Mouse (Mus musculus): ENCODE measurements around the gene Pomp.

The Pomp gene

DNA sequence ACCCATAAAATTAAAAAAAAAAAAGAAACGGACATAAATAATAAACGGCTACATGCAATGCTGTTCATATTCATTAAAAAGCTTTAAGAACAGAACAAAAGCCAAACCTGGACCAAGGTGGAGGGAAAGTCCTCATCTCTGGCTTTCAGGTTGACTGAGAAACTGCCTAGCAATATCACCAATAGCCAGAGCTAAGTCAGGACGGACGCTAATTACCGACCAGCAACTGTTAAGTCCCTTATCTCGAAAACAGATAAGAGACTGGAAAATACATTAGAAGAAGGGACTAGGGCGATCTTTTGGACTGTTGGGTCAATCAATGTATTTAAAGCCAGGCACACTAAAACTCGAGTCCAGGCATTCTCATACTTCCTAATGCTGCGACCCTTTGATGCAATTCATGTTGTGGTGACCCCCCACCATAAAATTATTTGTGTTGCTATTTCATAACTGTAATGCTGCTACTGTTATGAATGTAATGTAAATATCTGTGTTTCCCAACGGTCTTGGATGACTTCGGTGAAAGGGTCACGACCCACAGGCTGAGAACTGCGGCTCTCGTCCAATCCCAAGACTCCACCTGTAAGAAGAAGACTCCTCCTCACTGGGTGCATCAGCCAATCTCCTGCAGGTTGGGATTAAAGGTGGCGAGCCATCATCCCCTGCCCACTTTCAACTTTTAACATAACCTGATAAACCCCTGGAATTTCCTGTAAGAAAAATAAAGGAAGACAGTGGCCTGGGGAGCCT is 41.9 kb downstream of the Pomp start:
- DNase-seq (ENCODE audit: low spot score) = no peak

DNA sequence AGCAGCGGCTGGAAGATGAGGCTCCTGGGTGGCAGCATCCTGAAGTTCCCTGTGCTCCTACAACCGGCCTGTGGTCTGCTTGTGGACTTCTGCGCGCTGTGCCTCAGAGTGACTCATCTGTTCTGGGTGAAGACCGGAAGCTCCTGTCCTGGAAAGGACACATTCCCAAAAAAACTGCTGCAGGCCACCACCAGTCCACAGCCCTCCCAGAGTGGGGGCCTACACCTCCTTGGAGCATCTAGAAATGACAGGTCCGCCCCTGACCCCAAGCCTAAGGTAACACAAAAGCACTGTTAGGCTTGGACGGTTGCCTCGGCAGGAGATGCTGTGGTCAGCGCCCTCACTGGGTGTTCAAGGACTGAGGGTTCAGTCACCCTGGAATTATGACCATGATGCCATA is 42.9 kb downstream of the Pomp start:
- DNase-seq (ENCODE audit: low spot score) = no peak

DNA sequence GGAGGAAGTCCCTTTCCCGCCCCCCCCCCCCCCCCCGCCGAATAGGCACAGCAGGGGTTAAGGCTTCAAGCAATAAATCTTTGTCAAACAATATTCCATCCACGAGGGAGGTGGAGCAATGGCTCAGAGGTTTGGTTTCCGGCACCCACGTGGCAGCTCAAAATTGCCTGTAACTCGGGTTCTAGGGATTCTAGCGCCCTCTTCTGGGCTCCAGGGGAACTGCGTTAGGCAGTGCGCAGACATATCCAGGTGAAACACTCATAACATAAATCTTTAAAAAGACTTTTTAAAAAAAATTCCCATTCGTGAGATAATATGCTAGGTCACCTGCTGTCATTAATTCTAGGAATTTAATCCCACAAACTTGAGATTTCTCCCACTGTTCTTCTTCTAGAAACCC is 46.9 kb downstream of the Pomp start:
- DNase-seq (ENCODE audit: low spot score) = no peak

DNA sequence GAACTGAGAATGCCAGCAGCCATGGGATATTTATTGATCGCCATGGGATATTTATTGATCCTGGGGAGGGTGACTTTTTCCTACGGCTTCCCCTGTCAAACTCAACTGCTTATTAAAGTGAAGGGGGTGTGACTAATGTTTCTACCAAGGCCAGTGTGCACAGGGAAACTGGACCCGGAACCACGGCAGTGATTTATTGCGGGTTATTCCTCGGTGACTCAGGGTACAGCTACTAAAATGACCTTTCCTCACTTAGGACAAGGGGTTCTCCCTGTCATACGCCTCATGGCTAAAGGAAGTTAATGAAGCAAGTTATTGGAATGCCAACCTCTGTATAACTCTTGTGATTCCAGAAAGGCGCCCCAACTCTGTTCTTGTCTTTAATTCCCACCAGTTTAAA is 47.6 kb downstream of the Pomp start:
- no peak for DNase-seq (ENCODE audit: low spot score)

DNA sequence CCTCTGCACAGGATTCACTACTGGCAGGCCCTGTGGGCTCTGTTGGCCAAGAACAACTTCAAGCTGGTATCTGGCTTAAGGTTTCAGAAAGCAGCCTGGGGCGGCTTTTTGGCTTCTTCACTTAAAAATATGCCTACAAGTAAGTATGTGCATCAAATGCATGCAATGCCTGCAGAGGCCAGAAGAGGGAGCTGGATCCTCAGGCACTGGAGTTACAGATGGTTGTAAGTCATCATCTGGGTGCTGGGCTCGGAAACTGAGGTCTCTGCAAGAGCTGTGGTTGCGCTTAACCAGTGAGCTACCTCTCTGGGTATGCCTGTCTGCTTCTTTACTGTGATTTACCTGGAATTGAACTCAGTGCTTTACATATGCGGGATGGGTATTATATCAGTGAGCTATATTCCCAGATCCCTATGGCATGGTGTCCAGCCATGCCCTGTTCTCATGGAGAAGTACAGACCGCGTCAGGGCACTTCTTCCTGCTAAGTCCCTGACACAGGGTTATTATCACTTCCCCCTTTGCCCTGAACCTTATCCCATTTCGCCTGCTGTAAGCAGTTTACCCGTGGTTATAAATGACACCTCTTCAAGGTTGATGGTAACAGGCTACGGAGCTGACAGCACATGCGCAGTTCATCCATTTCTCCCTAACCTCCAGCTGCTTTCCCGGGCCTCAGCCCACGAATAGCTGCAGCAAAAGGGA is 50.7 kb downstream of the Pomp start:
- no peak for DNase-seq (ENCODE audit: low spot score)

DNA sequence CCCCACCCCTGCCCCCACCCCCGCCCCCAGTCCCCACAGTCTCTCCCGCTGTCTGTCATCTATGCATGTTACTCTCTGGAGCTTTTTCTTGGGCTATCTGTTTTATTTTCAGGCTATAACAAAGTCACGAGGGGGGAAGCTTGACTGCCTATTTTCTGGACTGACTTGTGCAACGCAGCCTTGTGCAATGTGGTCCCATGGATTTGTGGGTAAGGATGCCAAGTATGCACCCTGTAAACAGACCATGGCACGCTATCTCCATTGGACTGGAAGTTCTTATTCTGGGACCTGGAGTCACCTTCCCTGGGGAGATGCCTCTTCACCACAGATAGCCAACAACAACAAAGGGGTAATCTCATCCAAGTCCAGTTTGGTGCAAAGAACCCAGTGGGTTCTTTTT is 51.5 kb downstream of the Pomp start:
- no peak for DNase-seq (ENCODE audit: low spot score)

DNA sequence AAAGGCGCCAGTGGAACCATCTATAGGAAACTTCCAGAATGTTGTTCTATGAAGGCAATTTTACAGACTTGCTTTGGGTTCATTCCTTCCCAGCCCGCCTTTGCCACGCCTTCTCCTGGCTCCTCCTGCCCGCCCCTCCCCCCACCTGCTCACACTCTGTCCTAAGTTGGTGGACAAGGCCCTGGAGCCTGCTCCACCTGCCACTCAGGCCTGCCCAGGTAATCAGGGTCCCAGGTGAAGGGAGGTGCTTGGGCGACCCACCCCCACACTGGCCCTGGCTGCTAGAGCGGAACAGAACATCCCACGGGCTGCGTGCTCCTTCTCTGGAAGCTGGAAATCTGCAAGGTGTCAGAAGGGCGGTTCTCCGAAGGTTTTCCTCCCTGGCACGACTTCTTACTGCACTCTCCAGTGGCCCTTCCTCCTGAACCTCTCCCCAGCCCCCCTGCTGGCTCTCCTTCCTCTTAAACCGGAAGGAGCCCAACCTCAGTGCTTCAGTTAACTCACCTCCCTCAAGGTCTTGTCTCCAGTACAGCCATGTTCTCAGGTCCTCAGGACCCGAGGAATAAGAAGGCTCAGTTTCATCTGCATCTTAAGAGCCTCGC is 53.1 kb downstream of the Pomp start:
- no peak for DNase-seq (ENCODE audit: low spot score)

DNA sequence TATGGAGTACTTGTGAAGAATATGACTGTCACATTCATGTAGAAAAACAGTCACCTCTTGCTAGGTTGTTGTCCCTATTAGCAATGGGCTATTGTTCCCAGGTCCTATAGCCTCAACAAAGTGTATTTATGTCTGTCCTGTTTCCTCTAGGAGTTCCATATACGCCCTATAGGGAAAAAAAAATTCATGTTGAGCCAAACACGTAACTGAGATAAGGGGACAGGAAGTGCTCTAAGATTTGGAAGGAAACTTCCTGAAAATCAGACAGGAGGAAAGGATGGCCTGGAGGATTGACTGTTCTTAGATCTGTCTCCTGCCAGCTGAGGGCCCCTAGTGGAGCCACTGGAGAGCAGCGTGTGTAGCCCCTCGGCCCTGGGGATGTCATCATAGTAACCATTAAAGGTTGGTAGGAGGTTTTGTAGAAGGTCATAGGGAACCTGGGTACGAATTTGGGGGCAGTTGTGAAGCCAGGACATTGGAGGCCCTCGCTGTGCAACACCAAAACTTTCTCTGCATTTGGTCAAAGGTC is 54.8 kb downstream of the Pomp start:
- DNase-seq (ENCODE audit: low spot score) = no peak

DNA sequence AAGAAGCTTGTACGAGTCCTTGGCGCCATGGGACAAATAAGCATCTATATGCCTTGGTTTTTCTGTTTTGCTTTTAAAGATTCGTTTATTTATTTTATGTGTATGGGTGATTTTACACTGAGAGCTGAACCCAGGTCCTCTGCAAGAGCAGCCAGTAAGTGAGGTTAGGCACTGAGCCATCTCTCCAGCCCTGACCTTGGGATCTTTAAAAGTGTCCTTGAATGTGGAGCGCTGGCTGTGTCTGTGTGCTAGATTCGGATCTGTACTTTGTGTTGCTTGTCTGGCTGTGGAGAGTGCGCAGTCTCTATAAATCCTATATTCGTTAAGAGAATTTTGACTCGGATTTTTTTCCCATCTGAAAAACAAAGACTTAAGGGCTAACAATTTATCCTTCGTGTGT is 55.9 kb downstream of the Pomp start:
- no peak for DNase-seq (ENCODE audit: low spot score)

DNA sequence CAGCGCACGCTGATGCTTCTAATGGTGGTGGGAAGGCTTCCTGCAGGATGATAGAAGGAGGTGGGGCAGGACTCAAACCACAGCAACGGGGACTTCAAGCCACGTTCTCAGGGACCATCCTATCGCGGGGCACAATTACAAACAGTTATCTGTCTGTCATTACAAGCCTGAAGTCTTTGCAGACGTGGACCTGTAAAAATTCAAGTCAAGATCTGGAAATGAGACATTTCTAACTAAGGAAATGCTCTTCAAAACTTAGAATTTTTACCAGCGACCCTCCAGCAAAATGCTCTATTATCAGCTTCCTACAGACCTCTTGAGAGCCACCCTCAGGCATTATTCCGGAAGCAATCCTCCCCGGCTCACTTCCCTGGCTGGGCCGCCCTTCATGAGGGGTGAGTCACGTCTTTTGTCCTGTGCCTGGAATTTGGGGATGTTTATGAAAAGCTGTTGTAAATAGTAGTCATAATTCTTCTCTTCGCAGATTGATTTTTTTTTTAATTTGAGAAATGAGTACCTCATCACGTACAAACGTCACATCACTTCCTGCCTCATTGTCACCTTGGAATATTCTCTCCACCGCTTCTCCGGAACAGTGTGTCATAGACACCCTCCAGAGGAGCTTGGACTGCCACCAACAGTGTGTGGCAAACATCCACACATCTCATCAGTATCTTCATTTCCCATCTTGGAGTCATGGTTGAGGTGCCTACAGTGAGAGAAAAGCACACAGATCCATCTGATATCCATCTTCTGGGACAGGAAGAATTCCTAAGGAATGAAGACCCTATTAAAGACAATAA is 58.0 kb downstream of the Pomp start:
- DNase-seq (ENCODE audit: low spot score) = no peak

DNA sequence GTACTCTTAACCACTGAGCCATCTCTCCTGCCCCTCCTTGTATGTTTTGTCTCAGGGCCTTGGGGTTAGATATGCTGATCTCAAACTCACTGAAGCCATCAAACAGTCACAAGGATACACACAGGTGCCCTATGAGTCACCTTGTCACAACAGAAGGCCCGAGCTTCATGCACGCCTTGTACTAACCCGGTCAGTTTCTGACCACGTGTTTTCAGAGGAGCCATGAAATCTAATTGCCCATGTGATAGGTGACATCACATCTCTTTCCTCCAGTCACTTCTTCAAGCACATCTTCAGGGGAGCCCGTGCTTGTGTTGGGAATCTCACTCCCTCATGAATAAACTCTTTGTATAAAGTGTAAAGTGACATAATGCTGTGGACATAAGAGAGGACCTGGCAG is 64.4 kb downstream of the Pomp start:
- DNase-seq (ENCODE audit: low spot score) = no peak

Measured in ovary, postnatal 10 days (tissue).